Mouse (Mus musculus) heart, adult 2 months (tissue): ENCODE measurements around the gene Rab3gap2. TPM values are rescaled to one million over a fixed set of nuclear protein-coding genes. Genes with fewer than 3 reads are reported as not detected.

ENCODE experiments used
- DNase-seq, 2 experiments: peaks; one replicate each; pipeline ENCODE4 v3.0.0; 2021
- H3K27ac ChIP-seq: fragments of 200-600 bp; 2 replicates; pipeline ENCODE4 v1.8.1; 2022
- H3K27me3 ChIP-seq: fragments of 200-500 bp; 2 replicates; pipeline ENCODE4 v1.6.1; 2012; ENCODE audit warnings: mild to moderate bottlenecking, low read length, inconsistent platforms, mixed read lengths; ENCODE audit not compliant: control insufficient read depth, insufficient read depth
- H3K36me3 ChIP-seq: fragments of 200-500 bp; 2 replicates; pipeline ENCODE4 v1.6.1; 2012; ENCODE audit warnings: low read length, inconsistent platforms; ENCODE audit not compliant: control insufficient read depth, insufficient read depth
- H3K4me1 ChIP-seq: fragments of 200-500 bp; 2 replicates; pipeline ENCODE4 v1.6.1; 2011; ENCODE audit warnings: low read length; ENCODE audit not compliant: control insufficient read depth, insufficient read depth
- H3K4me3 ChIP-seq: fragments of 200-600 bp; 2 replicates; pipeline ENCODE4 v1.8.1; 2022
- H3K79me2 ChIP-seq: fragments of 200-500 bp; replicated peaks from 2 replicates; pipeline ENCODE4 v1.6.1; 2012; ENCODE audit warnings: mild to moderate bottlenecking, inconsistent platforms, low read length, moderate library complexity, mixed read lengths; ENCODE audit not compliant: control insufficient read depth, insufficient read depth
- H3K9ac ChIP-seq: fragments of 200-500 bp; 2 replicates; pipeline ENCODE4 v1.6.1; 2012; ENCODE audit warnings: low read depth, mild to moderate bottlenecking, control low read depth, inconsistent platforms, low read length, mixed read lengths
- CTCF ChIP-seq: fragments of 200-600 bp; IDR thresholded peaks from 2 replicates; pipeline ENCODE4 v1.8.1; 2022; ENCODE audit warnings: antibody characterized with exemption, mild to moderate bottlenecking, moderate library complexity
- EP300 ChIP-seq: fragments of 200-500 bp; IDR thresholded peaks from 2 replicates; pipeline ENCODE4 v1.6.1; 2011; ENCODE audit warnings: low read depth, low read length, control low read depth; ENCODE audit not compliant: insufficient read depth
- POLR2A ChIP-seq: fragments of 200-500 bp; IDR thresholded peaks from 2 replicates; pipeline ENCODE4 v1.6.1; 2011; ENCODE audit warnings: mild to moderate bottlenecking, low read depth, low read length, control low read depth; ENCODE audit not compliant: insufficient read depth
- WGBS: fragments of 180-500 bp; shearing (Covaris S2); methylation state at CpG from one replicate; pipeline ENCODE4 v1.1.7; 2018; 5-methylcytosine and 5-hydroxymethylcytosine counted together
- intact Hi-C: fragments of 180-260 bp; cut with DNase I; formaldehyde crosslinking; loops from one replicate; pipeline ENCODE4 v1.15.1; 2025
- long read RNA-seq: library from polyadenylated mRNA; stranded (forward); transcript quantifications from one replicate; pipeline ENCODE4 v2.0.0, GENCODE M21; 2021
- polyA plus RNA-seq: library from polyadenylated mRNA; depleted of rRNA; stranded (reverse); fragments of >200 nt; gene quantifications from 2 replicates; pipeline ENCODE4 v1.2.3, GENCODE M21; 2012; rRNA removed
- total RNA-seq, 2 experiments: library from RNA; stranded (reverse); gene quantifications; 2 replicates each; pipeline ENCODE4 v1.2.3; 2021

Gene Rab3gap2
- 10 to 100 TPM; 19.9 to 20.2 TPM for total RNA-seq
- polyA plus RNA-seq: 10.3 and 12.0 TPM in 2 replicates
- long read RNA-seq, full-length matches to known transcripts: 9 of 13 reads
- long read RNA-seq, partial matches to known transcripts: 4 of 13 reads
- long read RNA-seq, other reads (novel, unspliced or antisense): 0 of 13 reads

DNA sequence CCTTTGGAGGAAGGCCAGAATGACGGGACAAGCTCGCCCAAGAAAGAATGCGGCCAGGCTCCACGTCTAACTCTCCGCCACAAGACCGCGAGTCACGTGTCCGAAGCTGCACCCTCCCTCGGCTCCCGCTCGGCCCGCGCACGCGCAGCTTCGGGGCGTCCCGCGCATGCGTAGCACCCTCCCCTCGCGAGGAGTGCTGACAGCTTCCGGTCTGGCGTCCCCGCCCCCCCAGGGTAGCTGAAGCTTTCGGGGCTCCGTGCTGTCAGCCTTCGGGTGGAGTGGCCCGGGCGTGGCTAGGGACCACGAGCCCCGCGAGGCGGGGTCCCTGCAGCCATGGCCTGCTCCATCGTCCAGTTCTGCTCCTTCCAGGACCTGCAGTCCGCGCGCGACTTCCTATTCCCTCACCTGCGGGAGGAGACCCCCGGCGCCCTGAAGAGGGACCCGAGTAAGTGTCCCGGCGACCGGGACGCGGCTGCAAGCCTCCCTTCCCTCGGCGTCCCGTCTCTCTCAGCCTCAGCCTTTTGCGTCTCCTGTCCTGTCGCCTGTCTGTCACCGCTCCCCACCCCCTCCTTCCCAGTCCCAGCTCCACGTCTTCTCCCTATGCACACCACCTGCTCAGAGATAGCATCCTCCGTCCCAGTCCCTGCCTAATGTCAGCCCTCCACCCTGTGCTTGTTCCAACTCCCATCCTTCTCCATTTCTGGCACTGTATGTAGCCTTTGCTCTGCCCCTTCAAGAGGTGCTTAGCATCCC, at the start of gene Rab3gap2:
TSS of gene Rab3gap2 (plus strand) at position 209 of the 753 bp plus-strand sequence.
- Histone ChIP-seq H3K79me2 (peaks cover 7% of the 10 kb centered on the region), H3K4me1 (peaks cover 1% of the 10 kb centered on the region), H3K27ac (peak within 1 kb of the TSS; percentile 96), H3K4me3 (peak within 1 kb of the TSS; percentile 96), H3K9ac (peak within 1 kb of the TSS; percentile 85), H3K27me3 (no peaks in the 10 kb centered on the region), H3K36me3 (no peaks in the 10 kb centered on the region)
- DNase-seq: peak; percentile 100
- WGBS: under 1% methylated on average over 57 of the region's 57 CpGs
- intact Hi-C loops: loop anchor here (5.0 to 10.0 kb wide), 3 partner anchors 123 to 769 kb away; partner anchors contain the start of genes Iars2 and Marc2
- TF ChIP-seq EP300: peak; percentile 91
- peak; percentile 95 for TF ChIP-seq POLR2A
- TF ChIP-seq CTCF: no peak

DNA sequence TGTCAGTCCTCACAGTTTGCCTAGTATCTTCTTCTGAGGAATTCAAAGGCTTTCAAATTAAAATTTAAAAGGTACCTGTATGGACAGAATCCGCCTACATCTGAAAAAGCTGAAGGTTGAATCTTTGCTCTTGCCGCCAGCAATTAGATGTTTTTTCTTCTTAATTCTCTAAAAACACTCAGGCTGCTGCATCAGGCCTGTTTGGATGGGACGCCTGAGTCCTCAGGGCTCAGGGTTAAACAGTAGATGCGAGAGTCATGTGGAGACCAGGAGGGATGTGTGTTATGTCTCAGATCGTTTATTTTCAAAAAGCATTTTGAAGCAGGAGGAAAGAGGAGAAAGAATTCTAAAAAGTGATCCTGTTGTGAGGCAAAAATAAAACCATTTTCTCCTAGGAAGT, 30.3 kb upstream of the Rab3gap2 start:
- no peaks in the 10 kb centered on the region for H3K4me1 ChIP-seq
- WGBS: 85% methylated on average over 5 of the region's 5 CpGs
- no peak overlapping the region for H3K4me3 ChIP-seq
- no peak overlapping the region for H3K27ac ChIP-seq
- no peaks in the 10 kb centered on the region for H3K79me2 ChIP-seq
- no peak overlapping the region for H3K9ac ChIP-seq
- no peaks in the 10 kb centered on the region for H3K36me3 ChIP-seq
- no peak for DNase-seq
- intact Hi-C loops: no loop called here
- no peaks in the 10 kb centered on the region for H3K27me3 ChIP-seq
- TF ChIP-seq POLR2A (no peak), CTCF (no peak), EP300 (no peak)

DNA sequence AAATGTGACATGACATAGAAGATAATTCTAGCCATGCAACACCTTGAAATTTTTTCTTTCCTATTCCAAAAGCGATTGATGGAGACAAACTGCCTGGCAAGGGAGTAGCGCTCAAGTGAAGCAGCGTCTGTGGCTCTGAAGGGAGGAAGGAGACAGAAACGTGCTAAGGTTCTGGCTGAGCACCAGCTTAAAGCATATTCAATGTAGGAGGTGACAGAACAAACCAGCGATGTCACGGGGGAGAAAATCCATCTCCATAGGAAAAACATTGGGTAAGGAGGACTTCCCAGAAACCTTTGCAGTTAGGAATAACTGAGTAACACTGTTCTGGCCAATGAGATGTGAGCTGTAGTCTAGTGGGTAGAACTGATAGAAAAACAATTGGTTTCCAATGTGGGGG, 26.1 kb upstream of the Rab3gap2 start:
- TF ChIP-seq POLR2A: no peak
- TF ChIP-seq EP300: no peak
- TF ChIP-seq CTCF: no peak
- DNase-seq: no peak
- no peak overlapping the region for H3K4me3 ChIP-seq
- H3K4me1 ChIP-seq: no peaks in the 10 kb centered on the region
- no peaks in the 10 kb centered on the region for H3K27me3 ChIP-seq
- no peak overlapping the region for H3K27ac ChIP-seq
- intact Hi-C loops: no loop called here
- 73% methylated on average over 6 of the region's 6 CpGs for WGBS
- no peaks in the 10 kb centered on the region for H3K36me3 ChIP-seq
- no peaks in the 10 kb centered on the region for H3K79me2 ChIP-seq
- H3K9ac ChIP-seq: no peak overlapping the region

DNA sequence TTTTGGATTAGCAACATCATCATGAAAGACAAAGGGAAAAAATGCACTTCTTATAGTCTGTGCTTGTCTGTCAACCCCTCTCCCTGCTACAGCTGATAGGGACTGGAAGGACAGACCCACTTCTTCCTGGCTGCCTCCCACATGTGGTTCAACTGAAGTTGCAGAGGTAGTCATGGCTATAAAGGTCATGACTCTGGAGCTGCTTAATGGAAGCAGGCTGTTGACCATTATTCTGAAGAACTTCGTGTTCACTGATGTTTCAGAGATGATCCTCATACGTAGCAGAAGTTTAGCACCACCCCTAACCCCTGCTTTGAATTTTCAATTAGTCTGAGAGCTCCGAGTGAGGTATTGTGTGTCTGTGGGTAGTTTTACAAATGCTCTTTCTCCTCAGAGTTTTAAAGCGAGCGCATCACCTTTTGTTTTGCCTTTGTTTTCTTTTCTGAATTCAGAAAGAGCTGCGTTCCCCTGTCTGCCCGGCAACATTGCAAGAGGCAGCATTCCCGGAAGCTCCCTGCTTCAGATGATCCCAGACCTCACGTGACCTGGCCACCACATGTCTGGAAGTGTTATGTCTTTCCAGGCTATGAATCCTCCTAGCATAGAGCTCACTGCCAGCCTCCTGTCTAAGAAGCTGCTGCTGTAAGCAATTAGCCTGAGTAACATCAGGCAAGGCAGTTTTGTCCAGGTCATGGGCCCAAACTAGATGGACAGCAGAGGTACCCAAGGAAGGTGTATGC, 20.2 kb upstream of the Rab3gap2 start:
- Histone ChIP-seq H3K27ac (no peak overlapping the region), H3K9ac (no peak overlapping the region), H3K79me2 (no peaks in the 10 kb centered on the region), H3K4me1 (no peaks in the 10 kb centered on the region), H3K27me3 (no peaks in the 10 kb centered on the region), H3K36me3 (no peaks in the 10 kb centered on the region), H3K4me3 (no peak overlapping the region)
- intact Hi-C loops: no loop called here
- no peak for DNase-seq
- TF ChIP-seq CTCF (no peak), EP300 (no peak), POLR2A (no peak)
- WGBS: 64% methylated on average over 9 of the region's 9 CpGs

DNA sequence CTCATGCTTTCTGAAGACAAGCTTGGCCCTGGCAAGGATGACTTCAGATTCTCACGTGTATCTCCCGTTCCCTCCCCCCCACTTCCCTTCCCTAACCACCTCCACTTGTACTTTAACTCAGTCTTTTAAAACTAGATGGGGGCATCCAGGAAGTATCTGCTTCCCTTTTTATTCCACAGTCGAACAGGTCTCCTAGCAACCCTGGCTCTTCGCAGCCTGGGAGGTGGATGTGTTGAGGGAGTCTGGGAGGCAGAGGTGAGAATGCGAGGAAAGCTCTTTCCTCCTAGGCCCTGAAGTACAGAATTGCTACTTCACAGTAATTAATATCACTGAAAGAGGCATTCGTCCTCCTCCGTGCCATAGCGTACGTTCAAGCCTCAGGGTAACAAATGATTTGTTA, 18.4 kb upstream of the Rab3gap2 start:
- Histone ChIP-seq H3K9ac (no peak overlapping the region), H3K27ac (no peak overlapping the region), H3K27me3 (no peaks in the 10 kb centered on the region), H3K79me2 (no peaks in the 10 kb centered on the region), H3K36me3 (no peaks in the 10 kb centered on the region), H3K4me3 (no peak overlapping the region), H3K4me1 (no peaks in the 10 kb centered on the region)
- no peak for DNase-seq
- TF ChIP-seq EP300 (no peak), POLR2A (no peak), CTCF (no peak)
- WGBS: 58% methylated on average over 9 of the region's 9 CpGs
- intact Hi-C loops: no loop called here
